Mouse (Mus musculus) MEL (cell line): Measurements from ENCODE around the gene Clrn1.

ENCODE experiments used
- CTCF ChIP-seq, 3 experiments: IDR thresholded peaks in 2 of 3; conservative IDR thresholded peaks in 1 of 3; 2 replicates each; pipeline ENCODE4 v1.5.1; 2011 to 2012; ENCODE audit warnings: low read length in 3 of 3, low read depth in 2 of 3, mild to moderate bottlenecking in 2 of 3, improper control_type of control experiment in 1 of 3, inconsistent platforms in 1 of 3, mixed read lengths in 1 of 3, moderate library complexity in 1 of 3; ENCODE audit not compliant: control insufficient read depth in 1 of 3, insufficient read depth in 1 of 3, poor library complexity in 1 of 3, severe bottlenecking in 1 of 3
- E2F4 ChIP-seq: IDR thresholded peaks from 2 replicates; pipeline ENCODE4 v1.6.1; 2011; ENCODE audit warnings: low read depth, low read length, improper control_type of control experiment, borderline replicate concordance

GRCm38 (mm10) chr3:58923140-58923539, 38.0 kb upstream of the Clrn1 start:
- no peak for TF ChIP-seq E2F4
- TF ChIP-seq CTCF (IDR thresholded peaks at IDR 0.05 in 2 of 3, conservative IDR thresholded peaks at IDR 0.05 in 1 of 3; ENCODE audit: control insufficient read depth in 1 of 3, insufficient read depth in 1 of 3, low read depth in 2 of 3, low read length in 3 of 3, poor library complexity in 1 of 3, severe bottlenecking in 1 of 3) = no peak
